Mouse (Mus musculus): ENCODE measurements around the gene Suz12. TPM values are rescaled to one million over a fixed set of nuclear protein-coding genes. Genes with fewer than 3 reads are reported as not detected.
A peak's percentile ranks its signal among the peaks of the same experiment; 100 is the strongest.

Gene Suz12
- polyA plus RNA-seq, 1 experiment from 2014 or later = 8.4 TPM

DNA sequence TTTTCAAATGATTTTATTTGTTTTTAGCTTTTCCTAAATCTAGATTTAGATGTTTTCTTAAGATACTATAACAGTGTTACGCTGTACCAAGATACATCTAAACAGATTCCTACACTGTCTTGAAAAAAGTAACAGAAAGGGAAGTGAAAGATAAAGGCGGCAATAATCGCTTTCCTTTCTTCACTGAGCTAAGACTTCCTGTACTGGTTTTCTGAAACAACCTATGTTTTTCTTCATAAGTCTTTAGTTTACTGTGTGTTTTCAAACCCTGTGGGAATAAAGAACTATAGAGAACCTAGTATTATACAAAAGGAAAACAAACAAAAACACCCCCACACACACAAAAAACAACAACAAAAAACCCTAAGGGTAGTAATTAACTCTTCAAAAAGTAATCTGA is 79.5 kb downstream of the Suz12 start:
- no peaks in the 10 kb centered on the region for H3K9me3 ChIP-seq (ENCODE audit: control insufficient read depth, low read length)
- H3K27me3 ChIP-seq (ENCODE audit: control insufficient read depth, insufficient read depth, low read length) = no peaks in the 10 kb centered on the region
- H3K4me2 ChIP-seq (replicated peaks; ENCODE audit: low read depth) = no peak overlapping the region
- ATAC-seq (ENCODE audit: low FRiP score, low TSS enrichment) (no peak), DNase-seq (ENCODE audit: low spot score) (no peak)
- no peak for TF ChIP-seq EP300 (optimal IDR thresholded peaks at IDR 0.05)
- TF ChIP-seq CTCF (IDR thresholded peaks at IDR 0.05; ENCODE audit: low read depth) = no peak
- H3K9ac ChIP-seq (ENCODE audit: low read length) = no peak overlapping the region
- H3K36me3 ChIP-seq (ENCODE audit: control insufficient read depth, insufficient read depth, low read length) = no peaks in the 10 kb centered on the region
- 86% methylated on average over 3 of the region's 3 CpGs for WGBS
- no peaks in the 10 kb centered on the region for H3K4me1 ChIP-seq (replicated peaks; ENCODE audit: control insufficient read depth, insufficient read depth)
- no peak overlapping the region for H3K27ac ChIP-seq (replicated peaks)
- H3K4me3 ChIP-seq (ENCODE audit: low read depth, low read length) = no peak overlapping the region

DNA sequence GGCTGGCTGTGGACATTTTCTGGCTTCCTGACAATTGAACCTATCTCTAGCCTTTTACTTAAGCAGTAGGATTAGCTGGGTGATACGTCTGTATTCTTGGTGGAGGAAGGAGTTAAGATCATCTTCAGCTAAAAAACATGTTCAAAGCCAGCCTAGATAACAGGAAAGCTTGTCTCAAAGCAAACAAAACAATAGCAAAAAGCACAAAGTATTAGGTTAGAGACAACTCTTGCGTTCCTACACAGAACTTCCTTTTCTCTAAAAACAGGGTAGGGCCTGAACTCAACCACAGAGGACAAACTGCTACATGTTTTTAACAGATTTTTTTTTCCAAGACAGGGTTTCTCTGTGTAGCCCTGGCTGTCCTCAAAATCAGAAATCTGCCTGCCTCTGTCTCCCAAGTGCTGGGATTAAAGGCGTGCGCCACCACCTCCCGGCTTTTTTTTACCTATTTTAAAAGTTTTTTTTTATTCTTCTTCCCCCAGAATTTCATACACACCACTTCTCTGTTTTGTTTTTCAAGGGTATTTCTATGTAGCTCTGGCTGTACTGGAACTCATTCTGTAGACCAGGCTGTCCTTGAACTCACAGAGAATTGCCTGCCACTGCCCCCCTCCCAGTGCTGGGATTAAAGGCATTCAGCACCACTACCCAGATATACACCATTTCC is 82.8 kb downstream of the Suz12 start:
- H3K4me2 ChIP-seq (replicated peaks; ENCODE audit: low read depth) = no peak overlapping the region
- H3K27me3 ChIP-seq (ENCODE audit: control insufficient read depth, insufficient read depth, low read length) = no peaks in the 10 kb centered on the region
- no peak overlapping the region for H3K27ac ChIP-seq (replicated peaks)
- WGBS = 90% methylated on average over 5 of the region's 5 CpGs
- no peaks in the 10 kb centered on the region for H3K4me1 ChIP-seq (replicated peaks; ENCODE audit: control insufficient read depth, insufficient read depth)
- TF ChIP-seq CTCF (IDR thresholded peaks at IDR 0.05; ENCODE audit: low read depth) (no peak), EP300 (optimal IDR thresholded peaks at IDR 0.05) (no peak)
- ATAC-seq (ENCODE audit: low FRiP score, low TSS enrichment) (no peak), DNase-seq (ENCODE audit: low spot score) (no peak)
- H3K36me3 ChIP-seq (ENCODE audit: control insufficient read depth, insufficient read depth, low read length) = no peaks in the 10 kb centered on the region
- no peak overlapping the region for H3K4me3 ChIP-seq (ENCODE audit: low read depth, low read length)
- H3K9ac ChIP-seq (ENCODE audit: low read length) = no peak overlapping the region
- no peaks in the 10 kb centered on the region for H3K9me3 ChIP-seq (ENCODE audit: control insufficient read depth, low read length)

DNA sequence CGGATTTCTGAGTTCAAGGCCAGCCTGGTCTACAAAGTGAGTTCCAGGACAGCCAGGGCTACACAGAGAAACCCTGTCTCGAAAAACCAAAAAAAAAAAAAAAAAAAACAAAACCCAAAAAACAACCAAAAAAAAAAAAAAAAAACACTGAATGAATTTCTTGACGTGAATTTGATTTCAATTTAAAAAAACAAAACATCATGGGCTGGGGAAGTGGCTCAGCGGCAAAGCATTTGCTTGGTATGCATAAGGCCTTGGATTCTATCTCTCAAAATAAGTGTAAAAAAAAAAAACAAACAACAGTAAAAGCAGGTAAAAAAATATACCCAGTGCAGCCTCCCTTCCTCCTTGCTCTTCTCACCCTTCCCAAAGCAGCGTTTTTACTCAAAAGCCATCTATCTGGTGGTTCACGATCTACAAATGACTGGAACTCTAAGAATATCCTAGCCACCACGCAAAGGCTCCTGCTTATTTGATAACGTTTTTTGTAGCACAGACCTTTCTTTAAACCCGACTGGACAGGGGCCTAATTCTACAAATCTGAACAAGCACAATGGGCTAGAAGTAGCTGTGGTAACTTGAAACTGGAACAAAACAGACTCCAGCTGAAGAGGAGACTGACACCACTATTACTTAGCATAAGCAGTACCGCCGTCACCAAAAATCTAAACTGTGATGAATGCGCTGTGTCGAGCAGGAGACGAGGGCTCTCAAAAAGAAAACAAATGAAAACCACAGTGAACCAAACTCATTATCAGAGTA is 85.1 kb downstream of the Suz12 start:
- 74% methylated on average over 13 of the region's 14 CpGs for WGBS
- Histone ChIP-seq H3K4me3 (ENCODE audit: low read depth, low read length) (no peak overlapping the region), H3K27me3 (ENCODE audit: control insufficient read depth, insufficient read depth, low read length) (no peaks in the 10 kb centered on the region), H3K36me3 (ENCODE audit: control insufficient read depth, insufficient read depth, low read length) (no peaks in the 10 kb centered on the region), H3K27ac (replicated peaks) (no peak overlapping the region), H3K9ac (ENCODE audit: low read length) (no peak overlapping the region), H3K4me2 (replicated peaks; ENCODE audit: low read depth) (no peak overlapping the region), H3K4me1 (replicated peaks; ENCODE audit: control insufficient read depth, insufficient read depth) (no peaks in the 10 kb centered on the region), H3K9me3 (ENCODE audit: control insufficient read depth, low read length) (no peaks in the 10 kb centered on the region)
- DNase-seq (ENCODE audit: low spot score) = no peak
- TF ChIP-seq EP300 (optimal IDR thresholded peaks at IDR 0.05) (no peak), CTCF (IDR thresholded peaks at IDR 0.05; ENCODE audit: low read depth) (no peak)
- ATAC-seq (ENCODE audit: low FRiP score, low TSS enrichment) = no peak

DNA sequence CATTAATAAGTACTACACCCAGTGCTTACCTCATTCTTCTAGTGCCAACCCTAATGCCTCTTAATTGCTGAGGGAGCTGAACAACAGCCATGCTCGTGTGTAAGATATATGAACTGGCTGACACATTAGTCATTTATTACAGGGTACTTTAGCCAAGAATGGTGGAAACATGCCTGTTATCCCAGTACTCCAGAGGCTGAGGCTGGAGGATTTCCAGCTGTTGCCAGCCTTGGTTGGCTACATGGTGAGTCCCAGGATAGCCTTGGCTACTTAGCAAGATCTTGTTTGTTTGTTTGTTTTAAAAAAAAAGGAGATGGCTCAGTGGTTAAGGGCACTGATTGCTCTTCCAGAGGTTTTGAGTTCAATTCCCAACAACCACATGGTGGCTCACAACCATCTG is 85.9 kb downstream of the Suz12 start:
- H3K27me3 ChIP-seq (ENCODE audit: control insufficient read depth, insufficient read depth, low read length) = no peaks in the 10 kb centered on the region
- ATAC-seq (ENCODE audit: low FRiP score, low TSS enrichment) = no peak
- no peaks in the 10 kb centered on the region for H3K4me1 ChIP-seq (replicated peaks; ENCODE audit: control insufficient read depth, insufficient read depth)
- no peak overlapping the region for H3K9ac ChIP-seq (ENCODE audit: low read length)
- DNase-seq (ENCODE audit: low spot score) = no peak
- 26% methylated on average over 1 of the region's 1 CpGs for WGBS
- no peaks in the 10 kb centered on the region for H3K36me3 ChIP-seq (ENCODE audit: control insufficient read depth, insufficient read depth, low read length)
- no peak for TF ChIP-seq EP300 (optimal IDR thresholded peaks at IDR 0.05)
- no peak for TF ChIP-seq CTCF (IDR thresholded peaks at IDR 0.05; ENCODE audit: low read depth)
- H3K9me3 ChIP-seq (ENCODE audit: control insufficient read depth, low read length) = no peaks in the 10 kb centered on the region
- no peak overlapping the region for H3K27ac ChIP-seq (replicated peaks)
- no peak overlapping the region for H3K4me2 ChIP-seq (replicated peaks; ENCODE audit: low read depth)
- H3K4me3 ChIP-seq (ENCODE audit: low read depth, low read length) = no peak overlapping the region

DNA sequence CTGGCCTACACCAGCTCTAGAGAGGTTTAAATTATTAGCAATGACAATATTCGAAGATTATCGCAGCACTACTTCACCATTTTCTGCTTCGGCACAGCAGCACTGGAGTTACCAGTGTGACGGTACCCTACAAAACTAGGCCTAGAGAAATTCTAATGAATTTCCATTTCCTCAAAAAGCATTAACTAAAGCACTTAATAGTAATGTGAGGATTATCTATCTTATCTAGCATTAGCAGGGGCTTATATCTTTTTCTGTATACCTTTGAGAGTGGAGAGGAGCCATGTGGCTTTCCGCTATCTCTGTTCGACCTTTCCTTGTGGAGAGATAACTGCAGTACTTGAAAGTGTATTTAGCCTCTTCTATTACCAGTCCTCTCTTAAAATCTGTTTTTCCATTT is 86.8 kb downstream of the Suz12 start:
- H3K4me2 ChIP-seq (replicated peaks; ENCODE audit: low read depth) = peak overlapping the region; percentile 75
- WGBS = 70% methylated on average over 6 of the region's 6 CpGs
- H3K4me1 ChIP-seq (replicated peaks; ENCODE audit: control insufficient read depth, insufficient read depth) = no peaks in the 10 kb centered on the region
- DNase-seq (ENCODE audit: low spot score) (no peak), ATAC-seq (ENCODE audit: low FRiP score, low TSS enrichment) (no peak)
- peak overlapping the region; percentile 93 for H3K4me3 ChIP-seq (ENCODE audit: low read depth, low read length)
- no peak overlapping the region for H3K27ac ChIP-seq (replicated peaks)
- no peaks in the 10 kb centered on the region for H3K36me3 ChIP-seq (ENCODE audit: control insufficient read depth, insufficient read depth, low read length)
- no peak overlapping the region for H3K9ac ChIP-seq (ENCODE audit: low read length)
- no peaks in the 10 kb centered on the region for H3K27me3 ChIP-seq (ENCODE audit: control insufficient read depth, insufficient read depth, low read length)
- TF ChIP-seq CTCF (IDR thresholded peaks at IDR 0.05; ENCODE audit: low read depth) = no peak
- TF ChIP-seq EP300 (optimal IDR thresholded peaks at IDR 0.05) = no peak
- no peaks in the 10 kb centered on the region for H3K9me3 ChIP-seq (ENCODE audit: control insufficient read depth, low read length)

DNA sequence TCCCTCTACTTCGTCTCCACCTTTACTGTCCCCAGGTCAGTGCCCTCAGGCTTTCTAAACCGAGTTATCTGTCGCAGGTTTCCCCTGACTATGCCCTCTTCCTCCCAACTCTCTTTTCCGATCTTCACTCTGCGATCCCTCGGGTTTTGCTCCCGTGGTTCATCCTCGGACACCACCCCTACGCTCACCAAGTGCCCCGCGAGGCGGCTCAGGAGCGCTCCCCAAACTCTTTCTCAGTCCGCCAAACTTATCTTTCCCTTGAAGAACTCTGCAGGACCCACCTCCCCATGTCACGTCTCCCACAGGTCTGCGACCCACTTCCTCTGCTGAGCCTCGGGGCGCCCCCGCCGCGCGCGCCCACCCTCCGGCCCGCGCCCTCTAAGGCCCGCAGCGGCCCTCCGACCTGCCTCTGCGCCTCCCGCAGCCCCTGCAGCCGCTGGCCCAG is 87.5 kb downstream of the Suz12 start:
- 1% methylated on average over 31 of the region's 32 CpGs for WGBS
- Histone ChIP-seq H3K4me3 (ENCODE audit: low read depth, low read length) (peak overlapping the region; percentile 93), H3K4me1 (replicated peaks; ENCODE audit: control insufficient read depth, insufficient read depth) (no peaks in the 10 kb centered on the region), H3K4me2 (replicated peaks; ENCODE audit: low read depth) (peak overlapping the region; percentile 75), H3K9me3 (ENCODE audit: control insufficient read depth, low read length) (no peaks in the 10 kb centered on the region), H3K27ac (replicated peaks) (peak overlapping the region; percentile 96), H3K9ac (ENCODE audit: low read length) (peak overlapping the region; percentile 95), H3K36me3 (ENCODE audit: control insufficient read depth, insufficient read depth, low read length) (no peaks in the 10 kb centered on the region), H3K27me3 (ENCODE audit: control insufficient read depth, insufficient read depth, low read length) (no peaks in the 10 kb centered on the region)
- no peak for TF ChIP-seq EP300 (optimal IDR thresholded peaks at IDR 0.05)
- no peak; the same call in 1 of the 2 replicates for ATAC-seq (ENCODE audit: low FRiP score, low TSS enrichment)
- no peak for DNase-seq (ENCODE audit: low spot score)
